Mouse (Mus musculus) megakaryocyte, embryonic 14.5 days (primary cell): ENCODE measurements around the gene Kcna10. TPM values are rescaled to one million over a fixed set of nuclear protein-coding genes. Genes with fewer than 3 reads are reported as not detected.

Experiments used
- H3K27me3 ChIP-seq: replicated peaks from 2 replicates; pipeline ENCODE3; 2012; ENCODE audit warnings: inconsistent platforms
- H3K36me3 ChIP-seq: replicated peaks from 2 replicates; pipeline ENCODE3; 2012; ENCODE audit warnings: low read length, inconsistent platforms, mixed read lengths
- H3K4me1 ChIP-seq: 2 replicates; pipeline ENCODE4 v1.6.1; 2012; ENCODE audit warnings: inconsistent platforms
- H3K4me3 ChIP-seq: replicated peaks from 2 replicates; pipeline ENCODE3; 2012; ENCODE audit warnings: moderate library complexity, mild to moderate bottlenecking, inconsistent platforms
- H3K9me3 ChIP-seq: 2 replicates; pipeline ENCODE4 v1.6.1; 2012; ENCODE audit warnings: inconsistent platforms
- FLI1 ChIP-seq: IDR thresholded peaks from 2 replicates; pipeline ENCODE4 v1.6.1; 2012; ENCODE audit warnings: low read length, inconsistent platforms, mixed read lengths
- GATA1 ChIP-seq: IDR thresholded peaks from 3 replicates; pipeline ENCODE4 v1.6.1; 2012; ENCODE audit warnings: mixed read lengths, low read length, inconsistent platforms, borderline replicate concordance
- polyA plus RNA-seq: library from polyadenylated mRNA; stranded (reverse); fragments of >175 nt; gene quantifications from 2 replicates; pipeline ENCODE4 v1.2.3, GENCODE M21; 2012; ENCODE audit warnings: low replicate concordance; ENCODE audit not compliant: insufficient read depth

The Kcna10 gene
- polyA plus RNA-seq, 1 experiment, result not detected

- Histone ChIP-seq H3K9me3 (no peaks in the 10 kb centered on the region), H3K4me1 (no peaks in the 10 kb centered on the region), H3K27me3 (peaks cover 28% of the 10 kb centered on the region), H3K4me3 (no peak overlapping the region), H3K36me3 (no peaks in the 10 kb centered on the region)
- TF ChIP-seq GATA1 (no peak), FLI1 (no peak)
Observed at GRCm38 (mm10) chr3:107162741-107163140, 20.1 kb upstream of the Kcna10 start.

- no peaks in the 10 kb centered on the region for H3K9me3 ChIP-seq
- H3K27me3 ChIP-seq, result no peaks in the 10 kb centered on the region
- no peaks in the 10 kb centered on the region for H3K36me3 ChIP-seq
- H3K4me1 ChIP-seq, result no peaks in the 10 kb centered on the region
- no peak overlapping the region for H3K4me3 ChIP-seq
- no peak for TF ChIP-seq GATA1
- no peak for TF ChIP-seq FLI1
Observed at GRCm38 (mm10) chr3:107169552-107169951, 13.3 kb upstream of the Kcna10 start.

- H3K36me3 ChIP-seq, result no peaks in the 10 kb centered on the region
- H3K27me3 ChIP-seq, result peaks cover 5% of the 10 kb centered on the region
- no peak for TF ChIP-seq FLI1
Observed at GRCm38 (mm10) chr3:107171964-107172363, 10.9 kb upstream of the Kcna10 start.

GRCm38 (mm10) chr3:107172556-107172955, 10.3 kb upstream of the Kcna10 start:
- Histone ChIP-seq H3K4me3 (no peak overlapping the region), H3K9me3 (no peaks in the 10 kb centered on the region), H3K36me3 (no peaks in the 10 kb centered on the region), H3K4me1 (no peaks in the 10 kb centered on the region), H3K27me3 (peaks cover 5% of the 10 kb centered on the region)
- TF ChIP-seq FLI1 (no peak), GATA1 (no peak)

More at GRCm38 (mm10) chr3:107171964-107172363, 10.9 kb upstream of the Kcna10 start:
- Histone ChIP-seq H3K4me3 (no peak overlapping the region), H3K4me1 (no peaks in the 10 kb centered on the region), H3K9me3 (no peaks in the 10 kb centered on the region)

- Histone ChIP-seq H3K4me1 (no peaks in the 10 kb centered on the region), H3K36me3 (no peaks in the 10 kb centered on the region), H3K27me3 (peaks cover 5% of the 10 kb centered on the region), H3K4me3 (no peak overlapping the region), H3K9me3 (no peaks in the 10 kb centered on the region)
- TF ChIP-seq FLI1 (no peak), GATA1 (no peak)
Observed at GRCm38 (mm10) chr3:107175486-107175885, 7.4 kb upstream of the Kcna10 start.

GRCm38 (mm10) chr3:107176501-107176900, 6.4 kb upstream of the Kcna10 start:
- Histone ChIP-seq H3K4me3 (no peak overlapping the region), H3K36me3 (no peaks in the 10 kb centered on the region), H3K9me3 (no peaks in the 10 kb centered on the region), H3K27me3 (peaks cover 7% of the 10 kb centered on the region), H3K4me1 (no peaks in the 10 kb centered on the region)
- no peak for TF ChIP-seq FLI1
- TF ChIP-seq GATA1, result no peak

- Histone ChIP-seq H3K27me3 (peaks cover 17% of the 10 kb centered on the region), H3K9me3 (no peaks in the 10 kb centered on the region), H3K36me3 (no peaks in the 10 kb centered on the region), H3K4me3 (no peak overlapping the region), H3K4me1 (no peaks in the 10 kb centered on the region)
- TF ChIP-seq GATA1 (no peak), FLI1 (no peak)
Observed at GRCm38 (mm10) chr3:107180860-107181259, 2.0 kb upstream of the Kcna10 start.

- Histone ChIP-seq H3K36me3 (no peaks in the 10 kb centered on the region), H3K27me3 (peaks cover 17% of the 10 kb centered on the region), H3K4me3 (no peak overlapping the region), H3K4me1 (no peaks in the 10 kb centered on the region), H3K9me3 (no peaks in the 10 kb centered on the region)
- TF ChIP-seq FLI1 (no peak), GATA1 (no peak)
Observed at GRCm38 (mm10) chr3:107183178-107183577, 322 bp downstream of the Kcna10 start.

- no peak for TF ChIP-seq FLI1
- TF ChIP-seq GATA1, result no peak
- H3K4me1 ChIP-seq, result no peaks in the 10 kb centered on the region
- peaks cover 26% of the 10 kb centered on the region for H3K27me3 ChIP-seq
Observed at GRCm38 (mm10) chr3:107185597-107185996, 2.7 kb downstream of the Kcna10 start.

GRCm38 (mm10) chr3:107187022-107187421, 4.2 kb downstream of the Kcna10 start:
- H3K36me3 ChIP-seq, result no peaks in the 10 kb centered on the region
- TF ChIP-seq FLI1, result no peak
- no peak for TF ChIP-seq GATA1
- H3K4me1 ChIP-seq, result no peaks in the 10 kb centered on the region
- H3K4me3 ChIP-seq, result no peak overlapping the region
- no peaks in the 10 kb centered on the region for H3K9me3 ChIP-seq
- peaks cover 27% of the 10 kb centered on the region for H3K27me3 ChIP-seq

More at GRCm38 (mm10) chr3:107185597-107185996, 2.7 kb downstream of the Kcna10 start:
- H3K4me3 ChIP-seq, result no peak overlapping the region
- no peaks in the 10 kb centered on the region for H3K36me3 ChIP-seq
- H3K9me3 ChIP-seq, result no peaks in the 10 kb centered on the region

GRCm38 (mm10) chr3:107188226-107188899, 5.5 kb downstream of the Kcna10 start:
- no peaks in the 10 kb centered on the region for H3K36me3 ChIP-seq
- no peaks in the 10 kb centered on the region for H3K4me1 ChIP-seq
- no peak overlapping the region for H3K4me3 ChIP-seq
- TF ChIP-seq FLI1 (no peak), GATA1 (no peak)
- H3K9me3 ChIP-seq, result no peaks in the 10 kb centered on the region
- peaks cover 28% of the 10 kb centered on the region for H3K27me3 ChIP-seq
